Mouse (Mus musculus) right cerebral cortex, adult 18-20 months (tissue): ENCODE results near the gene Slc26a8.

Source experiments
- DNase-seq: peaks from one replicate; pipeline ENCODE4 v3.0.0; 2022; ENCODE audit warnings: mixed read lengths

Slc26a8 gene

DNA sequence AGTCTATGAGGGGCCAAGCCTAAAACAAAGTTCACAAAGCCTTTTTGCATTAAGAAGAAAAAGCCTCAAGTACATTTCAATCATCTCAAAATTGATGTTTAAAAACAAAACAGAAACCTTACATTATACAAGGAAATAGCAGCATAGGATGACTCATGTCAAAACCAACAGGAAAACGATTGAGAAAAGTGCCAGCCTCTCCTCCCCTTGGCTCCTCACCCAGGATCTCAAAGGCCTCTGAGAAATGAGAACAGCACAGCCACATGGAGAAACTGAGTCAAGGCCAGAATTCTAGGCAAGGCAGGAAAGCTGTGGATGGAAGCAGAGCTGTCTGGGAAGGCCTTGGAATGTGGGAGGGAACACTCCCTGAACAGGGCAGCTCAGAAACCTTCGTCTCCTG is 101.4 kb downstream of the Slc26a8 start:
- DNase-seq, result no peak
